Mouse (Mus musculus) embryonic facial prominence, embryonic 15.5 days (tissue): ENCODE results near the gene Ccdc69. TPM values are rescaled to one million over a fixed set of nuclear protein-coding genes. Genes with fewer than 3 reads are reported as not detected.
A peak's percentile ranks its signal among the peaks of the same experiment; 100 is the strongest.
"Not testable (repeated sequence)": the region's sequence is repeated elsewhere in the genome, so short reads cannot be mapped to it uniquely, and the experiment has no call there.

Experiments used
- ATAC-seq: fragments of 200-750 bp; cut with Nextera tagmentation; 2 replicates; pipeline ENCODE4 v1.8.0; 2017; ENCODE audit warnings: low read depth, moderate TSS enrichment; ENCODE audit not compliant: insufficient number of reproducible peaks, low FRiP score, low TSS enrichment
- H3K27ac ChIP-seq: fragments of 300-500 bp; sonication (generic); replicated peaks from 2 replicates; pipeline ENCODE4 v1.5.1; 2015; ENCODE audit warnings: mild to moderate bottlenecking, inconsistent platforms
- H3K27me3 ChIP-seq: fragments of 300-500 bp; sonication (generic); 2 replicates; pipeline ENCODE4 v1.6.1; 2015; ENCODE audit warnings: inconsistent platforms
- H3K36me3 ChIP-seq: fragments of 300-500 bp; sonication (generic); 2 replicates; pipeline ENCODE4 v1.6.1; 2015; ENCODE audit warnings: mild to moderate bottlenecking, inconsistent platforms
- H3K4me1 ChIP-seq: fragments of 300-500 bp; sonication (generic); 2 replicates; pipeline ENCODE4 v1.6.1; 2015; ENCODE audit warnings: inconsistent platforms
- H3K4me2 ChIP-seq: fragments of 300-500 bp; sonication (generic); replicated peaks from 2 replicates; pipeline ENCODE4 v1.6.1; 2015; ENCODE audit warnings: mild to moderate bottlenecking, inconsistent platforms
- H3K4me3 ChIP-seq: fragments of 300-500 bp; sonication (generic); replicated peaks from 2 replicates; pipeline ENCODE4 v1.5.1; 2015; ENCODE audit warnings: mild to moderate bottlenecking, inconsistent platforms
- H3K9ac ChIP-seq: fragments of 300-500 bp; sonication (generic); 2 replicates; pipeline ENCODE4 v1.6.1; 2015; ENCODE audit warnings: inconsistent platforms
- H3K9me3 ChIP-seq: fragments of 300-500 bp; sonication (generic); replicated peaks from 2 replicates; pipeline ENCODE4 v1.6.1; 2016; ENCODE audit warnings: inconsistent platforms
- WGBS: fragments of 180-500 bp; shearing (Covaris S2); methylation state at CpG from one replicate; pipeline ENCODE4 v1.1.7; 2015; 5-methylcytosine and 5-hydroxymethylcytosine counted together
- polyA plus RNA-seq: library from polyadenylated mRNA; unstranded; fragments of >200 nt; fragmentation: Nextera tagmentation; extraction: Ambion mirVana; gene quantifications from 2 replicates; pipeline ENCODE4 v1.2.1, GENCODE M21; 2015

Ccdc69 gene
- polyA plus RNA-seq, 1 experiment from 2014 or later: 2.4 TPM

DNA sequence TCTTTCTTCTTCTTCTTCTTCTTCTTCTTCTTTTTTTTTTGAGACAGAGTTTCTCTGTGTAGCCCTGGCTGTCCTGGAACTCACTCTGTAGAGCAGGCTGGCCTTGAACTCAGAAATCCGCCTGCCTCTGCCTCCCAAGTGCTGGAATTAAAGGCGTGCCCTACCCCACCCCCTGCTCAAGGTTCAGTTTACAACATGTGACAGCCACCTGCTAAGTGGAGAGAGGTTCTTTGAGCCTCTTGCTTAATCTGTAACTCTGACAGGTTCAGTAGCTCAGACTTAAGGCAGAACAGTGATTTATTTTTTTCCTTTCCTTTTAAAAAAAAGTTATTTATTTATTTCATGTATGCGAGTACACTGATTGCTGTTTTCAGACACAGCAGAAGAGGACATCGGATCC is 18.4 kb upstream of the Ccdc69 start:
- H3K9me3 ChIP-seq, H3K4me2 ChIP-seq, H3K9ac ChIP-seq, H3K27me3 ChIP-seq, ATAC-seq, H3K36me3 ChIP-seq, H3K4me3 ChIP-seq: not testable (repeated sequence)
- H3K4me1 ChIP-seq: peaks cover 14% of the 10 kb centered on the region
- 0 out of 2 replicates have a peak overlapping the region, but pooled peaks have one; percentile 84 for H3K27ac ChIP-seq
- 80% methylated on average over 4 of the region's 4 CpGs for WGBS

DNA sequence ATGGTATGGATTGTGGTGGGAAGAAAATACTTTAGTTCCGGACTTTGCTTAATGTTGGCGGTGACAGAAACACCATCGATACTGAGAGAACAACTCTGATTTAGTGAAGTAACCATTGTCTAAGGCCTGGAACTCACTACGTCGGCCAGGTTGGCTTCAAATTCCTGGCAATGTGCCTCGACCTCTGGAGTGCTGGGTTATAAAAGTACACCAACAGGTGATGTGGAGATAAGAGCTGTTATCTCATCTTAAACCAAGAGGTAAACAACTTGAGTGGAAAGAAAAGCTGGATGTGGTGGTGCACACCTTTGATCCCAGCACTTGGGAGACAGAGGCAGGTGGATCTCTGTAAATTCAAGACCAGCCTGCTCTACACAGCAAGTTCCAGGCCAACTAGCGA is 15.2 kb upstream of the Ccdc69 start:
- H3K9me3 ChIP-seq: no peaks in the 10 kb centered on the region
- H3K9ac ChIP-seq: no peak overlapping the region
- no peak overlapping the region for H3K4me2 ChIP-seq
- H3K27ac ChIP-seq: no peak overlapping the region
- H3K27me3 ChIP-seq: no peaks in the 10 kb centered on the region
- H3K4me3 ChIP-seq: no peak overlapping the region
- no peaks in the 10 kb centered on the region for H3K36me3 ChIP-seq
- no peak for ATAC-seq
- WGBS: 83% methylated on average over 7 of the region's 7 CpGs
- peaks cover 9% of the 10 kb centered on the region for H3K4me1 ChIP-seq

GRCm38 (mm10) chr11:55089892-55090291 is 12.0 kb upstream of the Ccdc69 start:
- peaks cover 3% of the 10 kb centered on the region for H3K4me1 ChIP-seq
- no peaks in the 10 kb centered on the region for H3K27me3 ChIP-seq
- H3K4me3 ChIP-seq: no peak overlapping the region
- ATAC-seq: no peak
- H3K9ac ChIP-seq: no peak overlapping the region
- no peak overlapping the region for H3K27ac ChIP-seq
- H3K36me3 ChIP-seq: no peaks in the 10 kb centered on the region
- no peaks in the 10 kb centered on the region for H3K9me3 ChIP-seq
- 60% methylated on average over 2 of the region's 2 CpGs for WGBS
- no peak overlapping the region for H3K4me2 ChIP-seq

GRCm38 (mm10) chr11:55087006-55087405 is 9.1 kb upstream of the Ccdc69 start:
- Histone ChIP-seq H3K27me3 (no peaks in the 10 kb centered on the region), H3K4me2 (no peak overlapping the region; the same call in 1 of the 2 replicates), H3K9me3 (no peaks in the 10 kb centered on the region), H3K9ac (no peak overlapping the region), H3K36me3 (no peaks in the 10 kb centered on the region), H3K4me1 (peaks cover 3% of the 10 kb centered on the region), H3K27ac (no peak overlapping the region), H3K4me3 (no peak overlapping the region)
- WGBS: 7% methylated on average over 10 of the region's 10 CpGs
- no peak for ATAC-seq

GRCm38 (mm10) chr11:55085396-55085795 is 7.5 kb upstream of the Ccdc69 start:
- Histone ChIP-seq H3K27ac (no peak overlapping the region), H3K4me3 (no peak overlapping the region), H3K36me3 (no peaks in the 10 kb centered on the region), H3K9ac (no peak overlapping the region), H3K27me3 (no peaks in the 10 kb centered on the region), H3K4me1 (peaks cover 3% of the 10 kb centered on the region), H3K4me2 (no peak overlapping the region), H3K9me3 (no peaks in the 10 kb centered on the region)
- ATAC-seq: no peak
- 52% methylated on average over 5 of the region's 5 CpGs for WGBS

- whole genome bisulfite sequencing: 77% methylated on average over 4 of the region's 4 CpGs
Observed at GRCm38 (mm10) chr11:55084629-55085028, 6.7 kb upstream of the Ccdc69 start.

GRCm38 (mm10) chr11:55081206-55081605 is 3.3 kb upstream of the Ccdc69 start:
- Histone ChIP-seq H3K36me3 (no peaks in the 10 kb centered on the region), H3K9ac (no peak overlapping the region), H3K27me3 (no peaks in the 10 kb centered on the region; the same call in 1 of the 2 replicates), H3K4me1 (peaks cover 13% of the 10 kb centered on the region; the same call in 1 of the 2 replicates), H3K4me3 (no peak overlapping the region), H3K9me3 (no peaks in the 10 kb centered on the region), H3K4me2 (no peak overlapping the region), H3K27ac (no peak overlapping the region)
- no peak for ATAC-seq
- WGBS: 88% methylated on average over 9 of the region's 9 CpGs

More at GRCm38 (mm10) chr11:55084629-55085028, 6.7 kb upstream of the Ccdc69 start:
- no peaks in the 10 kb centered on the region for H3K27me3 ChIP-seq
- peaks cover 3% of the 10 kb centered on the region for H3K4me1 ChIP-seq
- no peak overlapping the region for H3K4me3 ChIP-seq
- no peaks in the 10 kb centered on the region for H3K9me3 ChIP-seq
- ATAC-seq: no peak
- H3K9ac ChIP-seq: no peak overlapping the region
- no peak overlapping the region for H3K4me2 ChIP-seq
- no peak overlapping the region for H3K27ac ChIP-seq
- no peaks in the 10 kb centered on the region for H3K36me3 ChIP-seq

DNA sequence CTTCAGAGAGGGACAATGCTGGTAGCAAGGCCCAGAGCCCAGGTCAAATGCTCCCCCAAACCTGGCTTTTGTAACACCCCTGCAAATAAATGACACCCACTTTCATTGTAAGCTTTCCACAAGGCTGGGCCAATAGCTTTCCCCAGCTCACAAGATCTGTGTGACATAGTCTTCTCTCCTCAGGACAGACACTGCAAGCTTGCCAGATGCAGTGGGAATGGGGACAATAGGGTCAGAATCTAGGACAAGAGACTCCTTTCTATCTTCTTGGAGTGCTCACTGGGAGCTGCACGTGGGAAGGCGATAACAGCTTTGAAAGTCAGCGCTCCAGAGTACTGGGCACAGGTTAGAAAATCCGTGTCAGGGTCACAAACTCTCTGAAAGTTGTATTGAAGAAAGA is 1.2 kb upstream of the Ccdc69 start:
- Histone ChIP-seq H3K4me2 (no peak overlapping the region), H3K4me3 (no peak overlapping the region), H3K4me1 (peaks cover 13% of the 10 kb centered on the region; the same call in 1 of the 2 replicates), H3K27me3 (no peaks in the 10 kb centered on the region; the same call in 1 of the 2 replicates), H3K9ac (no peak overlapping the region), H3K36me3 (no peaks in the 10 kb centered on the region), H3K9me3 (no peaks in the 10 kb centered on the region), H3K27ac (no peak overlapping the region)
- WGBS: 89% methylated on average over 4 of the region's 4 CpGs
- no peak for ATAC-seq

- WGBS: 44% methylated on average over 3 of the region's 3 CpGs
Observed at GRCm38 (mm10) chr11:55078502-55078901, 571 bp upstream of the Ccdc69 start.

DNA sequence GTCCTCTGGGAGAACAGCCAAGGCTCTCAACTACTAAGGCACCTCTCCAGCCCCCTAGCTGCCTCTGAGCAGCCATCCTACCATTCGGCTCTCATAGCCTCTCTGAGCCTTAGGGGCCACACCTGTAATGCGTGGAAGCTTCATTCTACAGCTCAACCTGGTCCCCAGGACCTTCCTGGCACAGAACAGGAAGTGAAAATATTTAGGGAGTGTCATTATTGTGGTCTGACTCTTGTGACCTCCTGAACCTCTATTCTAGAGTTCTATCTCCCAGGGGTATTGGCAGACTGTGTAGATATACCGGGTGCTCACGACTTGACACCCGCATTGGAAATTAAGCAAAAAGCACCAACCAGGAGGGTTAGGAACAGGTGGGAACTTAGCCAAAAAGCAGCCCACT is 1.7 kb downstream of the Ccdc69 start:
- 86% methylated on average over 5 of the region's 5 CpGs for WGBS
- no peak for ATAC-seq

More at GRCm38 (mm10) chr11:55078502-55078901, 571 bp upstream of the Ccdc69 start:
- Histone ChIP-seq H3K27ac (no peak overlapping the region), H3K36me3 (no peaks in the 10 kb centered on the region), H3K4me1 (peaks cover 13% of the 10 kb centered on the region; the same call in 1 of the 2 replicates), H3K27me3 (no peaks in the 10 kb centered on the region; the same call in 1 of the 2 replicates), H3K4me2 (no peak overlapping the region), H3K9me3 (no peaks in the 10 kb centered on the region), H3K9ac (peak overlapping the region; percentile 21; the same call in 1 of the 2 replicates), H3K4me3 (no peak overlapping the region)
- no peak for ATAC-seq

DNA sequence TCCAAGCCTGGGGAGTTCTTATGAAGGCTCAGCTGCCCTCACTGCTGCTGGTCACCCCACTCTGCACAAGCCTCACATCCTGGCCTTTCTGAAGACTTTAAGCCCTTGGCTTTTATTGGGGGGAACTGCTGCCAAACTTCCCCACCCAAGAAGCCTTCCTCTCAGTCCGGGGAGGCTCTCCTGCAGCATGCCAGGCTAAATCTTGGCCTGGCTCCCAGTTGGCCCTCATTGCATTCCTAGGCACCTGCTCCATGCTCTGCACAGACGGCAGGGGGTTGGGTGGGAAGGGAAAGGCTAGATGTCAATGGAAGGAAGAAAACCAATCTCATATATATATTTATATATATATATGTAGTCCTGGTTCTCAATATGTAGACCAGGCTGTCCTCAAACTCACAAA is 2.3 kb downstream of the Ccdc69 start:
- 40% methylated on average over 2 of the region's 2 CpGs for WGBS
- Histone ChIP-seq H3K4me2 (no peak overlapping the region), H3K27ac (no peak overlapping the region), H3K27me3 (no peaks in the 10 kb centered on the region; the same call in 1 of the 2 replicates), H3K9me3 (no peaks in the 10 kb centered on the region), H3K9ac (no peak overlapping the region), H3K4me1 (peaks cover 16% of the 10 kb centered on the region; the same call in 1 of the 2 replicates), H3K4me3 (no peak overlapping the region), H3K36me3 (no peaks in the 10 kb centered on the region)
- no peak for ATAC-seq

More for the DNA sequence above, 1.7 kb downstream of the Ccdc69 start:
- no peak overlapping the region for H3K9ac ChIP-seq
- no peak overlapping the region for H3K27ac ChIP-seq
- H3K36me3 ChIP-seq: no peaks in the 10 kb centered on the region
- no peak overlapping the region for H3K4me2 ChIP-seq
- H3K4me3 ChIP-seq: no peak overlapping the region
- H3K9me3 ChIP-seq: no peaks in the 10 kb centered on the region
- H3K27me3 ChIP-seq: no peaks in the 10 kb centered on the region; the same call in 1 of the 2 replicates
- H3K4me1 ChIP-seq: peaks cover 16% of the 10 kb centered on the region; the same call in 1 of the 2 replicates

DNA sequence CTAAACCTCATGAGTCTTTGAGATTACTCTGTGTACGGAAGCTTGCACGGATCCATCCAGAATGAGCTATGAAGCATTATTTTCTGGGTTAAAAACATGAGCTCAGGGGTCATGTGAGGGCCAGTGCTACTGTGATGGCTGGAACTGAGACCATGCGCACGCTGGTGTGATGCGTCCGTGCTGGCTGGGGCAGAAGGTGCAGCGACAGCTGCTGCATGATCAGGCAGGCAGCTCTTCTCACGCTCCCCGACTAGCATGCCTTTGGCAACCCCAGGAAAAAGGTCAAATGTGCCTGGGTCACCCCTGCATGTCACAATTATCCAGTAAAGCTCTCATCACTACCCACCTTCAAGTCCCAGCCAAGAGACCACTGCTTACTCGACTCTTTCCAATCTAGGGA is 4.7 kb downstream of the Ccdc69 start:
- Histone ChIP-seq H3K36me3 (no peaks in the 10 kb centered on the region), H3K9me3 (no peaks in the 10 kb centered on the region)
- WGBS: 62% methylated on average over 10 of the region's 10 CpGs

More for the DNA sequence above, 4.7 kb downstream of the Ccdc69 start:
- Histone ChIP-seq H3K4me1 (peaks cover 15% of the 10 kb centered on the region; the same call in 1 of the 2 replicates), H3K27me3 (no peaks in the 10 kb centered on the region; the same call in 1 of the 2 replicates), H3K9ac (no peak overlapping the region), H3K27ac (no peak overlapping the region), H3K4me2 (no peak overlapping the region), H3K4me3 (no peak overlapping the region)
- ATAC-seq: no peak
